Mouse (Mus musculus) hindbrain, embryonic 10.5 days (tissue): ENCODE data around the gene Efcab11. TPM values are rescaled to one million over a fixed set of nuclear protein-coding genes. Genes with fewer than 3 reads are reported as not detected.

Experiments used
- DNase-seq: peaks from one replicate; pipeline ENCODE4 v3.0.0-alpha.2; 2017; ENCODE audit warnings: low spot score
- H3K27ac ChIP-seq: fragments of 300-500 bp; sonication (generic); 2 replicates; pipeline ENCODE4 v1.5.1; 2016; ENCODE audit warnings: mild to moderate bottlenecking, moderate library complexity
- H3K27me3 ChIP-seq: fragments of 300-500 bp; sonication (generic); 2 replicates; pipeline ENCODE4 v1.6.1; 2016; ENCODE audit warnings: mild to moderate bottlenecking; ENCODE audit not compliant: poor library complexity, insufficient read depth, severe bottlenecking
- H3K36me3 ChIP-seq: fragments of 300-500 bp; sonication (generic); 2 replicates; pipeline ENCODE4 v1.6.1; 2016; ENCODE audit warnings: mild to moderate bottlenecking, moderate library complexity
- H3K4me1 ChIP-seq: fragments of 300-500 bp; sonication (generic); replicated peaks from 2 replicates; pipeline ENCODE4 v1.6.1; 2016; ENCODE audit warnings: mild to moderate bottlenecking
- H3K4me3 ChIP-seq: fragments of 300-500 bp; sonication (generic); 2 replicates; pipeline ENCODE4 v1.5.1; 2016; ENCODE audit warnings: mild to moderate bottlenecking, moderate library complexity
- H3K9me3 ChIP-seq: fragments of 300-500 bp; sonication (generic); 2 replicates; pipeline ENCODE4 v1.6.1; 2016; ENCODE audit warnings: mild to moderate bottlenecking, moderate library complexity
- WGBS: fragments of 180-500 bp; shearing (Covaris S2); methylation state at CpG from one replicate; pipeline ENCODE4 v1.1.7; 2016; 5-methylcytosine and 5-hydroxymethylcytosine counted together
- polyA plus RNA-seq: library from polyadenylated mRNA; unstranded; fragments of >200 nt; fragmentation: Nextera tagmentation; extraction: Ambion mirVana; gene quantifications from 2 replicates; pipeline ENCODE4 v1.2.1, GENCODE M21; 2016

The Efcab11 gene
- 21.9 and 24.4 TPM in 2 replicates for polyA plus RNA-seq

DNA sequence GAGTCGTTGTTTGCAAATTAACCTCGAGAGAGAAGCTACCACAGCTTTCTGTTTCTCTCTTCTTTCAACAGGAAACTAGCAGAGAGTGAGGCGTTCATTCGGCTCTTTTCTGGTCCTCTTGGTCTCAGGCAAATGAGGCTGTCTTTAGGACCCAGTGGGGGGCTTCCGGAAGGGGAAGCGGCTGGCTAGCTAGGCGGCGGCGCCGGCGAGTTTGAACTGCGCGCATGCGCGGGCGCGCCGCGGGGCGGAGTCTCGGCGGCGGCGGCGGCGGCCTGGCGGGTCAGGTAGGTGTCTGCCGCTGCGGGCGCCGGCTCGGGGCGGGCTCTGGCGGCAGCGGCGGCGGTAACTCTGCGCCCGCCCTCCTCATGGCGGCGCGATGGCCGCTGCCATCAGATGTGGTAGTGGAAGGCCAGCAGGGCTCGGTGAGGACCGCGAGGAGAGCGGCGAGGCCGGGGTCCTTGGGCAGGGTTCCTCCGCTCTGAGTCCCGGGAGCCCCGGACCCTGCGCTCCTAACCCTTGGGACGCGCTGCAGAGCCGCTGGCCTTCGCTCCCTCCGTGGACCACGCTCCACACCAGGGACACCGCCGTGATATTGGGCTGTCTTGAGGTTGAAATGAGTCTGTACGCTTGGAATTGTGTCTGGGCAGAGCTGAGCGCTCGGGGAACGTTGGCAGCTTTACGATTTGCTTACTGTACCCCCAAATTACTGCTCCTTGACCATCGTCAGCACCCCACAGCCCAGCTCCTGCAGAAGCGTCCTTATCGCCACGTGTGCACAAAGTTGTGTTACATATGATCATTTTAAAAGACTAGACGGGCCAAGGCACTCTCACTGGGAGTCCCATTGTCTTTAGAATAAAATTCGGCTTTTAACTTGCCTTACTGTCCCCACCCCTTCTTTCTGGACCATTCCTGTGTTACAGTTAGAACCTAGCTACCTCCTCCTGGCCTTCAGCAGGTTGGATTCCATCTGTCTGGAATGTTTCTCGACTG, at the start of gene Efcab11, which contains the start of gene Tdp1:
TSS of gene Efcab11 (minus strand) at position 171 of the 993 bp plus-strand sequence.
TSS of gene Tdp1 (plus strand) at position 249 of the 993 bp plus-strand sequence.
- Histone ChIP-seq H3K4me3 (peak within 1 kb of the TSS; percentile 82), H3K4me1 (peaks cover 42% of the 10 kb centered on the region), H3K9me3 (no peaks in the 10 kb centered on the region), H3K36me3 (peaks cover 17% of the 10 kb centered on the region), H3K27me3 (no peaks in the 10 kb centered on the region), H3K27ac (peak within 1 kb of the TSS; percentile 97)
- WGBS, result under 1% methylated on average over 73 of the region's 73 CpGs
- DNase-seq, result peak; percentile 96

DNA sequence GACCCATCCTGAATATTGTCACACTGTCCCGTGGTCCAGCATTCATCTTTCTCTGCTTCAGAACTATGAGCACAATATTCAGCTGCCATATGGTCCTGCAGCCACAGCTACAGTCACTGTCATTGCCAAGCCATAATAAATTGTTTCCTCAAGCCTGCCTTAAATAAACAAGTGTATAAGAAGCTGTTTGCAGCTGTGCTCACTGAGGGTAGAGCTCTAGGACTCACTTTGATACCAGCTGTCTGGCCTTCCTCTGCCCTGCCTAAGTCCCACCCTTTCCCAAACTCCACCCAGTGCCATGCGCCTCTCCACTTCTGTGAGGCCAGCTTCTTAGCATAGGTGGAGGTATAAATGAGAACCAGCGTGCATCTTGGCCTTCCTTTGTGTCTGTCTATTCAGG, 49.4 kb upstream of the Efcab11 start:
- no peak for DNase-seq
- H3K9me3 ChIP-seq, result no peaks in the 10 kb centered on the region
- WGBS, result 95% methylated on average over 3 of the region's 3 CpGs
- no peak overlapping the region for H3K27ac ChIP-seq
- H3K36me3 ChIP-seq, result peaks cover 76% of the 10 kb centered on the region
- no peak overlapping the region for H3K4me3 ChIP-seq
- H3K4me1 ChIP-seq, result no peaks in the 10 kb centered on the region
- H3K27me3 ChIP-seq, result no peaks in the 10 kb centered on the region

DNA sequence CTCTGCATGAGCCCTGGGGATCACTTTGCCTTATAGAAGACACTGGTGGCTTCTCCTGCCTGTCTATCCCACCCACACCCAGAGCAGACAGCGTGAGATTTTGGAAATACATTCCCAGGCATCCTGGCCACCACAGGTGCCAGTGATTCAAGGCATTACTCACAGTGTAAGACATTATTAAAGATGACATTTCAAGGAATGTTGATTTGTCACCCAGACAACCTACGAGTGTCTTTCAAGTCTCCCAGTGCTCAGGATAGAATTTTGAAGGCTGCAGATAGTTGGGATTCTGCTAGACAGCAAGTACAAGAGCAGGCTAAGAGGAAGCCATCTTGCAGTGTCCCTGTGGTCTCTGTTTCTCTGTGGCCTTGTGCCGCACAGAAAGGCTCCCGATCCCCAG, 48.0 kb upstream of the Efcab11 start:
- peaks cover 76% of the 10 kb centered on the region for H3K36me3 ChIP-seq

DNA sequence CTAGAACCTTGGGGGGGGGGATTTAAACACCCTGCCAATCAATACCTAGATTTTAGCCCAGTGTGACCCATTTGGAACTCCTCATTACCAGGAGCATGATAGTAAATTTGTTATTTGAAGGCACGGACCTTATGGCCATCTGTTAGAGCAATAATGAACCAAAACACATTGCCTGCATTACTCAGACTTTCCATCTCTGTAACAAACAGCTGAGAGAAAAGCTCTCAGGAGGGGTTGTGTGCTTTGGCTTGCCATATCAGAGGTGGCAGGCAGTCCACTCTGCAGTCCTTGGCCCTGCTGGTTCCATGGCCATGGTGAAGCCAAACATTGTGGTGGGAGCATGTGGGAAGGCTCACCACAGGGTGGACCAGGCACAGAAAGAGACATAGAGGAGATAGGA, 44.9 kb upstream of the Efcab11 start:
- 88% methylated on average over 1 of the region's 1 CpGs for WGBS
- peaks cover 69% of the 10 kb centered on the region for H3K36me3 ChIP-seq
- no peak overlapping the region for H3K4me3 ChIP-seq
- no peaks in the 10 kb centered on the region for H3K9me3 ChIP-seq
- peaks cover 17% of the 10 kb centered on the region for H3K27me3 ChIP-seq
- no peak overlapping the region for H3K27ac ChIP-seq
- DNase-seq, result no peak
- peaks cover 11% of the 10 kb centered on the region for H3K4me1 ChIP-seq

More for the DNA sequence above, 48.0 kb upstream of the Efcab11 start:
- Histone ChIP-seq H3K4me3 (no peak overlapping the region), H3K27me3 (peaks cover 5% of the 10 kb centered on the region; the same call in 1 of the 2 replicates), H3K9me3 (no peaks in the 10 kb centered on the region), H3K4me1 (no peaks in the 10 kb centered on the region), H3K27ac (no peak overlapping the region)
- no peak for DNase-seq
- 94% methylated on average over 4 of the region's 4 CpGs for WGBS

DNA sequence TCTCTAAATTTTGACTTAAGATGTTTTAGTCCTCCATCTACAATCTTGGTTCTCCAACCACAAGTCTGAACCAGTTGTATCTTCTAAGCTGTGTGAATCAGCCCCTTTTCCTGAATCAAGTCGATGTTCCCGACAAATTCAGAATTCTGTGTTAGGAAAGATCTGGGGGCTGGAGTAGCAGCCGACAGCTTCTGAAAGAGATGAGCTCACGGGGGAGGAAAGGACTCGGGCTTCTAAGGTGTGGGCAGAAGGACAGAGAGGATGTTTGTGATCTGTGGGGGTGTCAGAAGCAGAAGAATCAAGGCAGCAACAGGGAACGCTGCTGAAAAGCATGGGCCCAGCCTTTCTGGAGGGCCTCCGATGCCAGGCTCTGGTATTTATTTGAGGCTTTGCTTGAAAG, 44.1 kb upstream of the Efcab11 start:
- WGBS, result 87% methylated on average over 7 of the region's 7 CpGs
- no peak overlapping the region for H3K27ac ChIP-seq
- H3K4me3 ChIP-seq, result no peak overlapping the region
- no peak for DNase-seq
- peaks cover 20% of the 10 kb centered on the region for H3K4me1 ChIP-seq
- no peaks in the 10 kb centered on the region for H3K9me3 ChIP-seq
- H3K36me3 ChIP-seq, result peaks cover 62% of the 10 kb centered on the region
- peaks cover 19% of the 10 kb centered on the region for H3K27me3 ChIP-seq

DNA sequence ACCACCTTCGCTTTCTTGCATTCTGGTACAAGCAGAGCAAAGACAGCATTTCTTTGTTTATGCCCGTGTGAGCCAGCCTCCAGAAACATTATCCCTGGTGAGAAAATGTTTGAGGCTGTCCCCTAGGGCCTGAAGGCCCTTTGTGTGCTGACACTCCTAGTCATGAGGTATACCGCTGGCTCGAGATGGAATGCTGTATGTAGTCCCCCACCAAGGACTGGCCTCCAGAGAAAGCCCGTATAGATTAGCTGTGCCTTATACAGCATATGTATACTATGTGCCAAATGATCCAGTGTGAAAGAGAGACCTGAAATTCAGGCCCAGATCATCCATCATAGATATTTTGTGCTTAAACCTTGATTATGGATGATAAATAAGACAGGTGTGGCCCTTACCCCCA, 39.5 kb upstream of the Efcab11 start:
- Histone ChIP-seq H3K4me1 (peaks cover 28% of the 10 kb centered on the region), H3K27me3 (peaks cover 23% of the 10 kb centered on the region), H3K4me3 (no peak overlapping the region), H3K9me3 (no peaks in the 10 kb centered on the region), H3K36me3 (peaks cover 58% of the 10 kb centered on the region), H3K27ac (peak overlapping the region; percentile 72)
- WGBS, result 37% methylated on average over 5 of the region's 5 CpGs
- DNase-seq, result no peak

DNA sequence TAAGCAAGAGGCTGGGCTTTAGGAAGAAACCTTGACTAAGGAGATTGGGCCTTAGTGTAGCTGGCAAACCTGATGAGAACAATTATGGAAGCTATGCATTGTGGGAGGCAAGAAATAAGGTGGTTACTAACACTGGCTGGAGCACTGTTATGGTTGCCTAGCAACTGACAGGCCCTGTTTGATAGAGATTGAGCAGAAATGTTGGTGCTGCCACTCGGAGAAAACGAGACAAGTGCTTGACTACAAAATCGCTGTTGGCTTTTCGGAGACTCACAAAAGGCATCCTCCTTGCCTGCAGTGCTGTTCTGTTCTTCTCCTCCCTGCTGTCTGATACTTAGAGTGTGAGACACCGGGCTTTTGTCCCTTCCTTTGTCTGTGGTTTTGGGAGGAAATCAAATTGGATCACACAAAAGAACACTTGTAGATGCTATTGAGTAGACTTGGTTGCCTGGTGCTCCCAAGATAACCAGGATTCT, 38.9 kb upstream of the Efcab11 start:
- H3K27me3 ChIP-seq, result peaks cover 23% of the 10 kb centered on the region
- peak overlapping the region; percentile 72 for H3K27ac ChIP-seq
- peaks cover 28% of the 10 kb centered on the region for H3K4me1 ChIP-seq
- H3K4me3 ChIP-seq, result no peak overlapping the region
- WGBS, result 29% methylated on average over 5 of the region's 5 CpGs
- DNase-seq, result peak; percentile 57
- H3K36me3 ChIP-seq, result peaks cover 64% of the 10 kb centered on the region
- no peaks in the 10 kb centered on the region for H3K9me3 ChIP-seq

DNA sequence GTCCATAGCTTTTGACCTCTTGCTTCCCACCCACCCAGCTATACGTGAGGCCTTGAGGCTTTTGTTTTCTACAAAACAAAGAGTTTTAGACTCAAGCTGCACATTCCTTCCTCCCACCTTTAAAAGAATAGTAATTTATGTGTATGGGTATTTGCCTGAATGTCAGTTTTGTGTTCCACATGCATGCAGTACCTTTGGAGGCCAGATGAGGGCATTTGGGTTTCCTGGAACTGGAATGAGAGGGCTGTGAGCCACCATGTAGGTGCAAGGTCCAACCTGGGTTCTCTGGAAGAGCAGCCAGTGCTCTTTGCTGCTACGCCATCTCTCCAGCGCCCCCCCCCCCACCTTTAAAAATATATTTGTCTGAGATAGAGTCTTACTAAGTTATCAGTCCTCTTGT, 36.8 kb upstream of the Efcab11 start:
- peak; percentile 14 for DNase-seq
- peaks cover 18% of the 10 kb centered on the region; the same call in 1 of the 2 replicates for H3K27me3 ChIP-seq
- H3K4me1 ChIP-seq, result peaks cover 21% of the 10 kb centered on the region
- H3K27ac ChIP-seq, result no peak overlapping the region
- WGBS, result 68% methylated on average over 3 of the region's 3 CpGs
- peaks cover 68% of the 10 kb centered on the region for H3K36me3 ChIP-seq
- no peak overlapping the region for H3K4me3 ChIP-seq
- H3K9me3 ChIP-seq, result no peaks in the 10 kb centered on the region

DNA sequence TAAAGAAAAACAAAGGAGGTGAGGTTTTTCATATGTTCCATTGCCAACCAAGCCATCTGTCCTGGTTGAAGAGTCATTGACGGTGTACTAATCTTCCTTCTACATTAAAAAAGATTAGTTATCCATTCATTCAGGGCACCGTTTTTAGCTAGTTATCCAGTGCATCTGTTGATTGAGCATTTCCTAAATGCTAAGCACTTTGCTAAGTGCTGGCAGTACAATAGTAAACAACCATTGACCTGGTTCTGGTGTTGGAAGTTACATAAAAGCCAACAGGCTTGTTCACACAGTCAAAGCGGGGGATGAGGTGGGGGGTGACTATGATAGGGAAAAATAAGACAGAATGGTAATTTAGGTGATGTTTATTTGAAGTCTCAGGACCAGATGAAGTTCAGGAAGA, 35.4 kb upstream of the Efcab11 start:
- no peak overlapping the region for H3K4me3 ChIP-seq
- no peaks in the 10 kb centered on the region for H3K9me3 ChIP-seq
- peaks cover 73% of the 10 kb centered on the region for H3K36me3 ChIP-seq
- 93% methylated on average over 3 of the region's 3 CpGs for WGBS
- H3K4me1 ChIP-seq, result peaks cover 18% of the 10 kb centered on the region
- no peak overlapping the region for H3K27ac ChIP-seq
- no peak for DNase-seq
- peaks cover 10% of the 10 kb centered on the region; the same call in 1 of the 2 replicates for H3K27me3 ChIP-seq

DNA sequence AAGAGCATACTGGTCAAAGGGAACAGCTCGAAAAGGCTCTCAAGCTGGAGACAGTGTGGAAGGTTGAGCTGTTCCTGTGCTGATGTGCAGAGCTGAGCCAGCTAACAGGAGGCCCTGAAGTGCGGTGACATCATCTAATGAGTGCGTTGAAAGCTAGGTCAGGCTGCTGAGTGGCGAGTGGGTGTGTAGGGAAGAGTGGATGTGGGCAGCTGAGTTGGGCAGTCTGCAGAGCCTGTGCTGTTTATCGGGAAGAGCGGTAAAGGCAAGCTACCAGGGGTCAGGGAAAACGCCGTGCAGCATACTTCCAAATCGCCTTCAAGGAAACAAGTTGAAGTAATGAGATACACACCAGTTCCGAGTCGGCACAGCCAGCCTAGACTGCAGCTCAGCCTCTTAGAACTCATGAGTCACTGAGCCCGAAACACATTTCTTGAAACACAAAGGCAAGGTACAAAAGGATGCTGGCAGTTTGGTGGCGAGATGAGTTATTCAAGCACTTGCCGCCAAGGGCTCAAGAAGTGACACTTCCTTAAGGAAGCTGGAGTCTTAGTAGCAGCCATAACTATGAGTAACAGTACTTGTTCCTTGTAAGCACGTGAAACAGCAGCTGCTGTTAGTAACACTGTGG, 33.7 kb upstream of the Efcab11 start:
- Histone ChIP-seq H3K4me1 (peaks cover 4% of the 10 kb centered on the region), H3K4me3 (no peak overlapping the region), H3K9me3 (no peaks in the 10 kb centered on the region), H3K27ac (no peak overlapping the region), H3K36me3 (peaks cover 83% of the 10 kb centered on the region), H3K27me3 (0 out of 2 replicates have a peak, but pooled peaks cover 3% of the 10 kb centered on the region)
- no peak for DNase-seq
- 91% methylated on average over 15 of the region's 15 CpGs for WGBS

DNA sequence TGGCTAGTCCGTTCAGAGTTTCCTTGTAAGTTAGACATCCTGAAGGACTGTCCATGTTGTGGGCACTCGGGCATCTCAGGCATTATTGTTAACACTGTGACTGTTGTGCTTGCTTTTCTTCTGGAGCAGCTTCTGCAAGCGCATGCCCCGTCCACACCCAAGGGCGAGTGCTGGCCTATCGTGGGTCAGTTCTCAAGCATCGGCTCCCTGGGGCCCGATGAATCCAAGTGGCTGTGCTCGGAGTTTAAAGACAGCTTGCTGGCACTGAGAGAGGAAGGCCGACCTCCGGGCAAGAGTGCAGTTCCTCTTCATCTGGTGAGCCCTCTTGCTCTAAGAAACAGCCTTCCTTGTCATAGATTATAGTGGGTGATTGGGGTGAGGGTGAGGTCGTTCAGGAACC, 27.2 kb upstream of the Efcab11 start:
- no peak overlapping the region for H3K4me3 ChIP-seq
- H3K27ac ChIP-seq, result no peak overlapping the region
- H3K4me1 ChIP-seq, result no peaks in the 10 kb centered on the region
- 87% methylated on average over 12 of the region's 12 CpGs for WGBS
- no peaks in the 10 kb centered on the region for H3K9me3 ChIP-seq
- no peaks in the 10 kb centered on the region for H3K27me3 ChIP-seq
- peaks cover 91% of the 10 kb centered on the region for H3K36me3 ChIP-seq
- DNase-seq, result no peak

DNA sequence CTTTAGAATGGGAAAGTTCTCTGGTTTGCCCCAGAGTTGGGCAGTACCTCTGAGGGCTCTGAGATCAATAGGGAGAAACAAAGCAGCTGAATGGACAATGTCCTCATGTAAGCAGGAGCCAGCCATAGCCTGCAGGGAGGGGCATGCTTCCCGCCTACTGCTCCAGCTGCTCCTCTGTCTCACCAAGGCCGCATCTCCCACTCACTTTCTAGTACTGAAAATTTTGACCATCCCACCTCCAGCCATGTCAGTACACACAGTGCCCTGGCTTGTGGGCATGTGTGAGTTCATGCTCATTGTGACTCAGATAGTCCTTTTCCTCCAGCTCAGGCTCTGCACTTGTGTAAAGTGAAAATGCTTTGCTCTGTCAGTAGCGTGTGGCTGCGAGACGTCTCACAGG, 20.3 kb upstream of the Efcab11 start:
- Histone ChIP-seq H3K36me3 (peaks cover 87% of the 10 kb centered on the region), H3K27me3 (no peaks in the 10 kb centered on the region), H3K4me3 (no peak overlapping the region), H3K27ac (no peak overlapping the region), H3K4me1 (no peaks in the 10 kb centered on the region), H3K9me3 (no peaks in the 10 kb centered on the region)
- 89% methylated on average over 5 of the region's 5 CpGs for WGBS
- no peak for DNase-seq
